ENCODE assay signal across 32 mouse cellular contexts in genomic region chr10:118981446-118981845, GRCm38 (mm10).
DNase-seq lines count a peak whose midpoint lies in the region; ATAC-seq and TF ChIP-seq lines count a peak whose summit lies in the region.
"Had no signal": no experiment of that assay in that cellular context is flagged by ENCODE, and none has a peak within 500 bp of the region (broad histone marks: within the 10 kb centered on the region; RNA-seq: fewer than 3 reads in every experiment).

No protein-coding gene starts in this region.

- no peak overlapping the region for H3K4me2 ChIP-seq in lung, postnatal 0 days (replicated peaks; ENCODE audit: low read depth, low read length)
- H3K4me2 ChIP-seq: embryonic facial prominence, embryonic 15.5 days; forebrain, embryonic 13.5 days; heart, embryonic 15.5 days; hindbrain, embryonic 12.5 days; kidney, embryonic 15.5 days; limb, embryonic 13.5 days; liver, embryonic 12.5 days; midbrain, embryonic 11.5 days; neural tube, embryonic 12.5 days; stomach, embryonic 15.5 days had no signal

- TF ChIP-seq POLR2A in lung, adult 2 months (IDR thresholded peaks at IDR 0.05; ENCODE audit: borderline replicate concordance, extremely low read depth, low read depth, low read length): no peak

- no peaks in the 10 kb centered on the region for H3K27me3 ChIP-seq in lung, postnatal 0 days (replicated peaks; ENCODE audit: insufficient read depth, low read length)
- H3K27me3 ChIP-seq: CH12.LX; kidney, embryonic 15.5 days; liver, embryonic 12.5 days; neural tube, embryonic 12.5 days; stomach, embryonic 15.5 days had no signal

- no peak overlapping the region for H3K4me3 ChIP-seq in lung, postnatal 0 days (ENCODE audit: low read depth, low read length)
- H3K4me3 ChIP-seq in lung, adult 2 months (replicated peaks; ENCODE audit: extremely low read depth, low read depth, low read length): no peak overlapping the region
- H3K4me3 ChIP-seq: embryonic facial prominence, embryonic 10.5 days; embryonic facial prominence, embryonic 15.5 days; forebrain, embryonic 13.5 days; heart, embryonic 10.5 days; heart, embryonic 15.5 days; hindbrain, embryonic 12.5 days; kidney, embryonic 15.5 days; limb, embryonic 13.5 days; liver, embryonic 12.5 days; myocyte; neural tube, embryonic 12.5 days; stomach, embryonic 15.5 days had no signal

- H3K4me1 ChIP-seq in lung, postnatal 0 days (ENCODE audit: insufficient read depth, low read depth, low read length): no peaks in the 10 kb centered on the region
- no peaks in the 10 kb centered on the region for H3K4me1 ChIP-seq in lung, adult 2 months (ENCODE audit: control insufficient read depth, insufficient read depth, low read length)
- H3K4me1 ChIP-seq: forebrain, embryonic 13.5 days; liver, embryonic 12.5 days; stomach, embryonic 15.5 days had no signal

- no peaks in the 10 kb centered on the region for H3K36me3 ChIP-seq in lung, postnatal 0 days (ENCODE audit: insufficient read depth, low read length)
- H3K36me3 ChIP-seq: embryonic facial prominence, embryonic 10.5 days; embryonic facial prominence, embryonic 15.5 days; heart, embryonic 10.5 days; heart, embryonic 15.5 days; hindbrain, embryonic 12.5 days; kidney, embryonic 15.5 days; limb, embryonic 13.5 days; liver, embryonic 12.5 days; neural tube, embryonic 12.5 days; stomach, embryonic 15.5 days had no signal

- no peak for TF ChIP-seq CTCF in lung, postnatal 0 days (IDR thresholded peaks at IDR 0.05)
- TF ChIP-seq CTCF in lung, adult 2 months (IDR thresholded peaks at IDR 0.05; ENCODE audit: insufficient read depth, low read length): no peak

- peak; percentile 12 for DNase-seq in lung, postnatal 0 days (ENCODE audit: low spot score)
- DNase-seq in lung, adult 2 months: no peak
- no peak for DNase-seq in right cerebral cortex, postnatal 10 days (ENCODE audit: low spot score in 2 of 2)
- no peak for DNase-seq in adrenal gland, adult 8-10 months
- DNase-seq: adrenal gland, postnatal 36 days; cerebellum, adult 2 months; cerebellum, postnatal 14 days; gastrocnemius, postnatal 36 days; kidney, adult 18-20 months; kidney, postnatal 25 days; lung, adult 18-20 months; lung, postnatal 14 days; right cerebral cortex, postnatal 14 days; thymus, postnatal 14 days had no signal

- no peak for TF ChIP-seq EP300 in lung, postnatal 0 days (IDR thresholded peaks at IDR 0.05)

- no peak overlapping the region for H3K27ac ChIP-seq in lung, postnatal 0 days (ENCODE audit: low read length)
- H3K27ac ChIP-seq: embryonic facial prominence, embryonic 10.5 days; embryonic facial prominence, embryonic 15.5 days; forebrain, embryonic 13.5 days; heart, embryonic 10.5 days; heart, embryonic 15.5 days; hindbrain, embryonic 12.5 days; kidney, embryonic 15.5 days; limb, embryonic 13.5 days; liver, embryonic 12.5 days; neural tube, embryonic 12.5 days; stomach, embryonic 15.5 days had no signal

- no peaks in the 10 kb centered on the region for H3K9me3 ChIP-seq in lung, postnatal 0 days (ENCODE audit: low read length)
- H3K9me3 ChIP-seq: embryonic facial prominence, embryonic 15.5 days; heart, embryonic 10.5 days; heart, embryonic 15.5 days; kidney, embryonic 15.5 days; limb, embryonic 13.5 days; stomach, embryonic 15.5 days had no signal

- 52% methylated on average over 5 of the region's 5 CpGs for WGBS in lung, postnatal 0 days
- WGBS in lung, adult 2 months: 54% methylated on average over 5 of the region's 5 CpGs

- no peak overlapping the region for H3K9ac ChIP-seq in lung, postnatal 0 days (replicated peaks; ENCODE audit: low read depth)
- H3K9ac ChIP-seq: embryonic facial prominence, embryonic 15.5 days; forebrain, embryonic 13.5 days; heart, embryonic 15.5 days; hindbrain, embryonic 12.5 days; kidney, embryonic 15.5 days; limb, embryonic 13.5 days; liver, embryonic 12.5 days; neural tube, embryonic 12.5 days; stomach, embryonic 15.5 days had no signal

- no peak for ATAC-seq in lung, postnatal 0 days
- ATAC-seq in common myeloid progenitor, adult 5-6 weeks (replicated peaks; ENCODE audit: low read depth, poor library complexity, severe bottlenecking): peak; percentile 85
- ATAC-seq in megakaryocyte, adult 5-6 weeks (ENCODE audit: poor library complexity, severe bottlenecking): peak; percentile 92
- ATAC-seq in erythroblast, adult 5-6 weeks (replicated peaks; ENCODE audit: low FRiP score, poor library complexity, severe bottlenecking): no peak
- ATAC-seq: forebrain, embryonic 13.5 days; liver, embryonic 12.5 days; midbrain, embryonic 16.5 days had no signal

Comparison
In these comparisons a context has a peak if more than half of its experiments do, and no peak if none do; other contexts are left out.
1. ATAC-seq: peak in common myeloid progenitor, adult 5-6 weeks (single experiment) and megakaryocyte, adult 5-6 weeks (single experiment); none in lung, postnatal 0 days (single experiment) and erythroblast, adult 5-6 weeks (single experiment).